Mouse (Mus musculus) neutrophil, adult 5-6 weeks (primary cell): ENCODE measurements around the gene Phospho2. TPM values are rescaled to one million over a fixed set of nuclear protein-coding genes. Genes with fewer than 3 reads are reported as not detected.

ENCODE experiments used
- ATAC-seq: fragments of 151-379, 151-347 bp; 2 replicates; pipeline ENCODE4 v1.8.0; 2017; ENCODE audit warnings: mild to moderate bottlenecking, moderate TSS enrichment; ENCODE audit not compliant: insufficient number of reproducible peaks, poor library complexity, low FRiP score, severe bottlenecking; ENCODE audit errors: extremely low read depth
- total RNA-seq: library from RNA; stranded (forward); fragments of 200-1000 nt; gene quantifications from 2 replicates; pipeline ENCODE4 v1.2.3, GENCODE M21; 2017

Phospho2 gene
- total RNA-seq, 1 experiment from 2014 or later, result 44.2 TPM

GRCm38 (mm10) chr2:69822361-69823128 lies 33.1 kb downstream of the Phospho2 start:
- no peak for ATAC-seq

- ATAC-seq, result no peak
Observed at GRCm38 (mm10) chr2:69823129-69823677, 33.8 kb downstream of the Phospho2 start.

- no peak for ATAC-seq
Observed at GRCm38 (mm10) chr2:69825898-69826297, 36.5 kb downstream of the Phospho2 start.

GRCm38 (mm10) chr2:69826380-69826779 lies 37.0 kb downstream of the Phospho2 start:
- no peak for ATAC-seq

- ATAC-seq, result no peak
Observed at GRCm38 (mm10) chr2:69828031-69828430, 38.6 kb downstream of the Phospho2 start.

- ATAC-seq, result no peak
Observed at GRCm38 (mm10) chr2:69829680-69830079, 40.3 kb downstream of the Phospho2 start.

- ATAC-seq, result no peak
Observed at GRCm38 (mm10) chr2:69830116-69830515, 40.7 kb downstream of the Phospho2 start.

GRCm38 (mm10) chr2:69837244-69837967 lies 48.0 kb downstream of the Phospho2 start:
- no peak for ATAC-seq

GRCm38 (mm10) chr2:69837996-69838395 lies 48.6 kb downstream of the Phospho2 start:
- ATAC-seq, result no peak

- ATAC-seq, result no peak
Observed at GRCm38 (mm10) chr2:69838707-69839106, 49.3 kb downstream of the Phospho2 start.

- ATAC-seq, result no peak
Observed at GRCm38 (mm10) chr2:69840261-69840660, 50.8 kb downstream of the Phospho2 start.

- no peak for ATAC-seq
Observed at GRCm38 (mm10) chr2:69849215-69849614, 59.8 kb downstream of the Phospho2 start.

Other genes starting within 250 kb of the Phospho2 start
- gene Lrp2, start 203.6 kb upstream of the Phospho2 start, total RNA-seq, result not detected in 2 replicates
- not detected in 2 replicates for gene Bbs5, start 142.5 kb upstream of the Phospho2 start, total RNA-seq
- not detected in 2 replicates for gene Klhl41, start 119.5 kb upstream of the Phospho2 start, total RNA-seq
- 11.9 and 13.6 TPM in 2 replicates for gene Fastkd1, start 76.1 kb upstream of the Phospho2 start, total RNA-seq
- 81.8 and 105 TPM in 2 replicates for gene Ppig, start 67.1 kb upstream of the Phospho2 start, total RNA-seq
- 2.1 and 2.8 TPM in 2 replicates for gene Ccdc173, start within 50 bp of the Phospho2 start, total RNA-seq
- not detected in 2 replicates for gene Klhl23, start 32.3 kb downstream of the Phospho2 start, total RNA-seq
- gene Ssb, start 71.9 kb downstream of the Phospho2 start, total RNA-seq, result 231 and 278 TPM in 2 replicates
- gene Mettl5, start 96.0 kb downstream of the Phospho2 start, total RNA-seq, result 16.7 and 20.6 TPM in 2 replicates
- gene Ubr3, start 107.6 kb downstream of the Phospho2 start, total RNA-seq, result 99.2 and 101 TPM in 2 replicates
- 0.49 and 0.93 TPM in 2 replicates for gene Myo3b, start 249.5 kb downstream of the Phospho2 start, total RNA-seq